Mouse (Mus musculus) adrenal gland, postnatal 14 days (tissue): ENCODE results near the gene Plppr2. TPM values are rescaled to one million over a fixed set of nuclear protein-coding genes. Genes with fewer than 3 reads are reported as not detected.

Source experiments
- DNase-seq: peaks from one replicate; pipeline ENCODE4 v3.0.0; 2021; ENCODE audit warnings: mixed read lengths
- total RNA-seq: library from RNA; stranded (reverse); gene quantifications from 2 replicates; pipeline ENCODE4 v1.2.3, GENCODE M21; 2021

Plppr2 gene
- total RNA-seq, 1 experiment from 2014 or later = 25.5 TPM

DNA sequence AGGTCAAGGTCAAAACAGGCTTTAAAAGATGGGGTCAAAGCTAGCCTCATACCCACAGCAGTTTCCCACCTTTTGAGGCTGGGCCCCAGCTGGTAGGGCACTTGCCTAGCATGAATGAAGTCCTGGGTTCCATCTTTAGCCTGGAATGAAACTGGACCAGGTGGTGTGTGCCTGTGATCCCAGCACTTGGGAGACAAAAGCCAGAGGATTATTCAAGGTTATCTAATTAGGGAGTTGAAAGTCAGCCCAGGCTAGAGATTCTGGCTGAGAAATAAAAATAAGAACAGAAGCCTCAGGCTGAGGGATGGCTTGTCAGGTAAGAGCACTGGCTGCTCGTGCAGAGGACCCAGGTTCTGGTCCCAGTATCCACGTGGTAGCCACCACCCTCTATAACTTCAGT is 4.8 kb upstream of the Plppr2 start:
- DNase-seq = no peak

DNA sequence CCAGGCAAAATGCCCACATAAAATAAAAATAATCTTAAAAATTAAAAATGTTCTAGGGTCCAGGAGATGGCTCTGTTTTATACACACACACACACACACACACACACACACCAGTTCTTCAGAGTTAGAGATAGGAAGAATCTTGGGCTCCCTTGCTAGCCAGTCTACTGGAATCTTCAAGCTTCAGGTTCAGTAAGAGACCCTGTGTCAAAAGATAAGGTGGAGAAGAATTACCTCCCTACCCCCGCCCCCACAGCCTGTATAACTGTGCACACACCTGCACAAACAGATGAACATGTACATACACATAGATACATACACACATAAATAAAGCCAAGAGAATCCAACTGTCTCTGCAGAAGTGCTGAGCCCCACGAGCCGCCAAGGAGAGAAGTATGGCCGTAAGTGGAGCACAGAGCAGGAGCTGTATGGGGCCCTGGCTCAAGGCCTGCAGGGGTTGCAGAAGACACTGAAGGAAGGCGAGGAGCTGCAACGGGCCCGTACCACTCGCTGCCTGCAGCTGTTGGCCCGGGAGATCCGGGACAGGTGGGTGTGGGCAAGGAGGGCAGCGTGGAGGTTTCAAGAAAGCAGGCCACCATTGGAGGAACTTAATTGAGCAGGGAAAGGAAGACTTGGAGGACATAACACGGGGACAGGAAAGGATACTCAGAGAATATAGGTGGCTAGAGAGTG is 4.2 kb upstream of the Plppr2 start:
- no peak for DNase-seq

- no peak for DNase-seq
Observed at GRCm38 (mm10) chr9:21934021-21934420, 2.8 kb upstream of the Plppr2 start.

- no peak for DNase-seq
Observed at GRCm38 (mm10) chr9:21935466-21936131, 1.2 kb upstream of the Plppr2 start.

DNA sequence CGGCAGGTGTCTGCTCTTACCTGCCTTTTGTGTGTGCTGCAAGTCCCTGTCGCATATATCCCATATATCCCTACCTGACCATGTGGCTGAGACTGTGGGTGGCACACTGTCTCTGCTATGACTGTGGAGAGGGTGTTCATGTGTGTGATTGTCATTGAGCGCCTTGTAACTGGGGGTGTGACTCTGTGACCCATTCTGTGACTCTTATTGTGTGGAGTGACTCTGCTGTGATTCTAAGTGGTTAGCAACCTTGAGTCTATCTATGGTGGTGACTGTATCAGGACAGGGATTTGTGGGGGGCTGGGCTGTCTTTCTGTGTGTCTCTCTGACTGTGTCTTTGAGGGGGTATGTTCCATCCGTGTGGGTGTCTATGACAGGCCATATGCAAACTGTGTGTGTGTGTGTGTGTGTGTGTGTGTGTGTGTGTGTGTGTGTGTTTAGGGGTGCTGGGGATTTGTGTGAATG is 910 bp downstream of the Plppr2 start:
- peak; percentile 58 for DNase-seq

GRCm38 (mm10) chr9:21938234-21938855 is 1.5 kb downstream of the Plppr2 start:
- no peak for DNase-seq

DNA sequence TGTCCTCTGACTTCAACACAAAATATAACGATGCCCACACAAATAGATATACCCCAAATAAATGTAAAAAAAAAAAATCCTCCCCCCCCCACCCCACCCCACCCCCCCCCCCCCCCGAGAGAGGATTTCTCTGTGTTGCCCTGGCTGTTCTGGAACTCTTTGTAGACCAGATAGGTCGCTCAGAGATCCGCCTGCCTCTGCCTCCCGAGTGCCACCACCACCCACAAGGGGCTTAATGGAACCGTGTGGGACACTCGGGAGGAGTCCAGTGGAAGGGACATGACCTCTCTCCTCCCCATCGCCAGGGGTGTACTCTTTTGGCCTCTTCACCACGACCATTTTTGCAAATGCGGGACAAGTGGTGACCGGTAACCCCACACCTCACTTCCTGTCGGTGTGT is 6.2 kb downstream of the Plppr2 start:
- no peak for DNase-seq

DNA sequence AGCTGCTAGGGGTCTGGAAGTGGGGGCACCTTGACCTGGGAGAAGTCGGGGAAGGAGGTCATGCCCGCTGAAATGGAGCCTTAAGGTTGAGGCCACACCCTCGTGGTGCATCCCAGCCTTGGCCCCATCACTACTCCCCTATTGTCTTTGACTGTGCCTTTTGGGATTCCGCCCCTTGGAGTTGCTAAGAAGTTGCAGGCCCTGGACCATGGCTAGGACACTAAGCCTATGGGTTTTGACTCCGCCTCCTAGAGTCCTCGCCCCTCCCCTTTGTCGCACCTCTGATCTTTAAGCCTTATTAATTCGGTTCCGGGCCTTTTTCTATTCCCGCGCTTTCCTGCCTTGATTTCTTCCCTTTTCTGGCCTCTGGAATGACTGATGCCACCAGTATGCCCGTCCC is 6.8 kb downstream of the Plppr2 start:
- DNase-seq = no peak

- peak; percentile 43 for DNase-seq
Observed at GRCm38 (mm10) chr9:21944267-21944666, 7.4 kb downstream of the Plppr2 start.

- DNase-seq = no peak
Observed at GRCm38 (mm10) chr9:21947540-21948130, 10.8 kb downstream of the Plppr2 start.

DNA sequence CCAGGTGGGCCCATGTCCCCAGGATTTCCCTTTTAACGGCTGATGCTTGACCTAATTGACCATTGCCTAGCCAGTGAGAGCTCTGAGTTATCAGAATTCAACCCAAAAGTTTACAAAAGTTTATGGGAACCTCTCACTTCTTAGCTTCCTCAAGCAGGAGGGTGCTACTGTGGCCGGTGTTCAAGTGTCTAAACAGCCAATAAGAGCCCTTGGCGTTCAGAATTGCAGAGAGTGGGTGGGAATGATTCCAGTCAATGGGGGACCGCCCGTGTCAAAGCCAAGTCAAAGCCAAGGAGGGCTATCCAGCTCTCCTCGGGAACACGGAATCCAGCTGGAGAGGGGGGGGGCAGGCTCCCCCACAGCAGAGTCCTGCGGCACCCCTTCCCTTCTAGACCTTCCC is 11.3 kb downstream of the Plppr2 start:
- no peak for DNase-seq

GRCm38 (mm10) chr9:21948790-21949189 is 12.0 kb downstream of the Plppr2 start:
- no peak for DNase-seq

DNA sequence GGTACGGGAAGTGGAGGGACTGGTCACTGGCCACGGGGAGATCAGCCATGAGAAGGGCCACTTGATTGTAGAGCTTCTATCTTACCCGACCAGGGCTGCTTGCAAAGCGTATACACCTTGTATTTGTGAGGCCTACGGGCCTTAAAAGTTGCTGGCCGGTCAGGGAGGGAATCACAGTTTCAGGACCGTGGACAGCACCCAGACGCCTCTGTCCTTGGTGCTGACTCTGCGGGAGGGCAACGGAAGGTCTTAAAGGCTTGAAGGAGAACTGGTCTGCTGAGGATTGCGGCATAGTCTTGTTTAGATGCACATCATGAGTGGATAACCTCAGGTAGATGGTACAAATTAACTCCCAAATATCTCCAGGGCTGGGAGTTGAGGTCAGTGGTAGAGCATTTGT is 13.5 kb downstream of the Plppr2 start:
- peak; percentile 85 for DNase-seq

DNA sequence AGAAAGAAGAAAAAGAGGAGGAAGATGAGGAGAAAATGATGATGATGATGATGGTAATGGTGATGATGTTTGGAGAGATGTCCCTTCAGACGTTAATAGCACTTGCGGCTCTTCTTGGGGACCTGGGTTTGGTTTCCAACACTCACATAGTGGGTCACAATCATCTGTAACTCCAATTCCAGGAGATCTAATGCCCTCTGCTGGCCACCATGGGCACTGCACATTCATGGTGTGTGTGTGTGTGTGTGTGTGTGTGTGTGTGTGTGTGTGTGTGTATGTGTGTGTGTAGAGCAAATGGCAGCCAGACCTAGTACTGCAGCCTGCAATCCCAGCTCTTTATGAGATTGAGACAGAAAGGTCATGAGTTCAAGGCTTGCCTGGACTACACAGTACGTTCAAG is 15.1 kb downstream of the Plppr2 start:
- no peak for DNase-seq

DNA sequence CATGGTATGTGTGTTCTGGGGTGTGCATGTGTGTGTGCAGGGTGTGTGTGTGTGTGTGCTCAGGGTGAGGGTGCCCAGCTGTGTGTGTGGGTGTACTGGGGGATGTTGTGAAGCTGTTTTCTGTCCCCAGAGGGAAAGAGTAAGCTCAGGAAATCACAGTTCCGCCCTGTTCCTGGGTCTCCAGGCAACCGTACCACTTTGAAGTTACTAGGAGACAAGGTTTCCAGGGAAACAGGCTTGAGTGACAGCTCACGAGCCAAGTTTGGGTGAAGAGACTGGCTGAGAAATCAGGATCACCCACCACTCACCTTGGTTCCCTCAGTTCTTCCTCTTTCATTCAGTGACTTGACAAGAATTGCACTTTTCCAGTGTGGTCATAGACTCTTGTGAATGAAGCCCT is 16.8 kb downstream of the Plppr2 start:
- DNase-seq = no peak

DNA sequence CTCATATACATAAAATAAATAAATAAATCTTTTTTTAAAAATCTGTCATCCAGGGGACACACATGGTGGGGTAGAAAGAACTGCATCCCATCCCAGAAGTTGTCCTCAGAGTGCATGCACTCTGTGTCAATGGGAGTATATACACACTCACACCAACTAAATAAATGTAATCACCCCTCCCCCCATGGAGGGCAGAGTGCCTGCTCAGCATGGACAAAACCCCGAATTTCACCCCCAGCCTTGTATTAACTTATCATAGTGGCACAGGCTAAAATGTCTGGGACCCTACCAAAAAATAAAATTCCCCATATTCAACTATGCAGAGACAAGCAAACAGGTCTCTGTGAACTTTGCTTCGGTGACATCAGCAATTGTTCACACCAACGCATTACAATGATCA is 17.8 kb downstream of the Plppr2 start:
- DNase-seq = no peak

DNA sequence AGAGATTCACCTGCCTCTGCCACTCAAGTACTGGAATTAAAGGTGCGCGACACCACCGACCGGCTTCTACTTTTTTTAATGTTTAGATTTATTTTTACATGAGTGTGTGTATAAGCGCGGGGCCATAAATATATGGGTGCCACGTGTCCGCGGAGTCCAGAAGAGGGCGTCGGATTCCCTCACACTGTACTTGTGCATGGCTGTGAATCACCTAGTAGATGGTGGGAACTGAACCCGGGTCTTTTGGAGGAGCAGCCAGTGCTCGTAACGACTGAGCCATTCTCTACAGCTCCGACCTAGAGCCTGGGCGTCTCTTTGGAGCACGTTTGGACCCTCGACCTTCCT is 18.4 kb downstream of the Plppr2 start:
- DNase-seq = no peak

- peak; percentile 97 for DNase-seq
Observed at GRCm38 (mm10) chr9:21955570-21956281, 18.9 kb downstream of the Plppr2 start, which contains the start of gene Swsap1. Gene Swsap1 (plus strand): TSS chr9:21955755.

GRCm38 (mm10) chr9:21958372-21958771 is 21.5 kb downstream of the Plppr2 start:
- no peak for DNase-seq

GRCm38 (mm10) chr9:21959244-21959643 is 22.4 kb downstream of the Plppr2 start:
- no peak for DNase-seq

- no peak for DNase-seq
Observed at GRCm38 (mm10) chr9:21960135-21960534, 23.3 kb downstream of the Plppr2 start.

DNA sequence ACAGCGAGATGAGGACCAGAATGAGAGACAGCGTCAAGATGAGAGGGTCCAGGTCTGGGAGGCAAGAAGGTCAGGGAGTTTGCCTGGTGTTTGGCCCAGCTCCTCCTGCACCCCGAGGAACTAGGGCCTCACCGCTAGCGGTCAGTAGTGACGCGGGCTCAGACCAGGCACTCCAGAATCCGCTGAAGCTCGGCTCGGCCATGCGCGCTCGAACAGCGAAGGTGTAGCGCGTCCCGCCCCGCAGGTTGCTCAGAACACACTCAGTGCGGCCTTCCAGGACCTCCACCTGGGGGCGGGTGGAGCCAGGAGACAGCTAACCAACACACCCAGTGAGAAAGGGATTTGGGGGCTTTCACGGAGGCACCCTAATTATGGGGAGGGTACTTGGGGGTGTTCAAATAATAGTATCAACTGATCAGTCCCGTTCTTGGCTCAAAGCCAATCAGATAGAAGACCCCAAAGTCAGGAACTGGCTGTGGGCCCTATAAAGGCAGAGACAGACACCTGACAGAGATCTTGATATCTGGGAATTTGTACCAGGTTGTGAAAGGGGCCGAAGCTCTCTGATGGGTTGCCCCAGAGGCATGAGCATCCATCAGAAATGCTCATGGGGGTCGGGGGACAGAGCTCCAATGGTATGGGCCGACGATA is 23.9 kb downstream of the Plppr2 start:
- peak; percentile 51 for DNase-seq
